Mouse (Mus musculus): ENCODE measurements around the gene Gm2310.
"Not testable (repeated sequence)": the region's sequence is repeated elsewhere in the genome, so short reads cannot be mapped to it uniquely, and the experiment has no call there.

The Gm2310 gene

GRCm38 (mm10) chr15:8519853-8520252 lies at the start of gene Gm2310:
TSS of gene Gm2310 (minus strand) at chr15:8519953.
- not testable (repeated sequence) for DNase-seq

GRCm38 (mm10) chr15:8568645-8569528 lies 49.1 kb upstream of the Gm2310 start:
- DNase-seq: peak; percentile 86

GRCm38 (mm10) chr15:8568286-8568644 lies 48.5 kb upstream of the Gm2310 start:
- no peak for DNase-seq

- DNase-seq: no peak
These were observed 45.7 kb upstream of the Gm2310 start for GRCm38 (mm10) chr15:8565416-8565815.

GRCm38 (mm10) chr15:8564331-8564730 lies 44.6 kb upstream of the Gm2310 start:
- DNase-seq: no peak

GRCm38 (mm10) chr15:8563423-8564194 lies 43.9 kb upstream of the Gm2310 start:
- DNase-seq: no peak

GRCm38 (mm10) chr15:8562776-8563175 lies 43.0 kb upstream of the Gm2310 start:
- no peak for DNase-seq

- DNase-seq: no peak
These were observed 11.4 kb upstream of the Gm2310 start for GRCm38 (mm10) chr15:8531201-8531600.

GRCm38 (mm10) chr15:8512957-8513356 lies 6.8 kb downstream of the Gm2310 start:
- no peak for DNase-seq

GRCm38 (mm10) chr15:8511861-8512260 lies 7.9 kb downstream of the Gm2310 start:
- DNase-seq: peak; percentile 19

- no peak for DNase-seq
These were observed 17.3 kb downstream of the Gm2310 start for GRCm38 (mm10) chr15:8502431-8502830.

GRCm38 (mm10) chr15:8485261-8485660 lies 34.5 kb downstream of the Gm2310 start:
- DNase-seq: no peak

GRCm38 (mm10) chr15:8469006-8469575 lies 50.7 kb downstream of the Gm2310 start:
- DNase-seq: no peak

Data from right cerebral cortex, postnatal 25 days (tissue).